Mouse (Mus musculus): ENCODE data around the gene Zfp84.

GRCm38 (mm10) chr7:29807046-29807445 is 38.7 kb downstream of the Zfp84 start:
- TF ChIP-seq EP300 (optimal IDR thresholded peaks at IDR 0.05) (no peak), CTCF (IDR thresholded peaks at IDR 0.05; ENCODE audit: low read depth) (no peak)

All from stomach, postnatal 0 days (tissue).